Mouse (Mus musculus): ENCODE results near the gene Prss54. TPM values are rescaled to one million over a fixed set of nuclear protein-coding genes. Genes with fewer than 3 reads are reported as not detected.
"Not testable (repeated sequence)": the region's sequence is repeated elsewhere in the genome, so short reads cannot be mapped to it uniquely, and the experiment has no call there.

Prss54 gene
- not detected for total RNA-seq (2021)
- long read RNA-seq, experiment 1: 0 reads
- long read RNA-seq, experiment 2: 0 reads

GRCm38 (mm10) chr8:95576240-95576639 is at the start of gene Prss54:
Prss54 (minus strand) TSS chr8:95576340.
- DNase-seq: no peak

- DNase-seq: no peak
Observed at GRCm38 (mm10) chr8:95624833-95625232, 48.7 kb upstream of the Prss54 start.

- no peak for DNase-seq
Observed at GRCm38 (mm10) chr8:95620046-95620445, 43.9 kb upstream of the Prss54 start.

- DNase-seq: no peak
Observed at GRCm38 (mm10) chr8:95616383-95616782, 40.2 kb upstream of the Prss54 start.

GRCm38 (mm10) chr8:95611769-95612168 is 35.6 kb upstream of the Prss54 start:
- no peak for DNase-seq

- DNase-seq: no peak
Observed at GRCm38 (mm10) chr8:95610749-95611148, 34.6 kb upstream of the Prss54 start.

- no peak for DNase-seq
Observed at GRCm38 (mm10) chr8:95609406-95609805, 33.3 kb upstream of the Prss54 start.

GRCm38 (mm10) chr8:95607210-95607609 is 31.1 kb upstream of the Prss54 start:
- DNase-seq: no peak

GRCm38 (mm10) chr8:95606509-95606908 is 30.4 kb upstream of the Prss54 start:
- not testable (repeated sequence) for DNase-seq

GRCm38 (mm10) chr8:95602168-95602567 is 26.0 kb upstream of the Prss54 start:
- no peak for DNase-seq

GRCm38 (mm10) chr8:95601306-95601705 is 25.2 kb upstream of the Prss54 start:
- DNase-seq: no peak

- peak; percentile 64 for DNase-seq
Observed at GRCm38 (mm10) chr8:95599861-95600260, 23.7 kb upstream of the Prss54 start.

GRCm38 (mm10) chr8:95596841-95597241 is 20.7 kb upstream of the Prss54 start:
- no peak for DNase-seq

- no peak for DNase-seq
Observed at GRCm38 (mm10) chr8:95595131-95595530, 19.0 kb upstream of the Prss54 start.

- no peak for DNase-seq
Observed at GRCm38 (mm10) chr8:95593439-95594393, 17.6 kb upstream of the Prss54 start.

- no peak for DNase-seq
Observed at GRCm38 (mm10) chr8:95592131-95592780, 16.1 kb upstream of the Prss54 start.

GRCm38 (mm10) chr8:95590539-95590938 is 14.4 kb upstream of the Prss54 start:
- DNase-seq: no peak

GRCm38 (mm10) chr8:95589282-95589681 is 13.1 kb upstream of the Prss54 start:
- DNase-seq: no peak

- DNase-seq: no peak
Observed at GRCm38 (mm10) chr8:95587339-95587738, 11.2 kb upstream of the Prss54 start.

GRCm38 (mm10) chr8:95573146-95573545 is 3.0 kb downstream of the Prss54 start:
- no peak for DNase-seq

GRCm38 (mm10) chr8:95566809-95567208 is 9.3 kb downstream of the Prss54 start:
- no peak for DNase-seq

GRCm38 (mm10) chr8:95566217-95566616 is 9.9 kb downstream of the Prss54 start:
- DNase-seq: no peak

GRCm38 (mm10) chr8:95555963-95556362 is 20.2 kb downstream of the Prss54 start:
- DNase-seq: no peak
